In genomic region chr4:83525690-83526055, GRCm38 (mm10) we compare ENCODE assay signal across 8 mouse cellular contexts. TPM values are rescaled to one million over a fixed set of nuclear protein-coding genes. Genes with fewer than 3 reads are reported as not detected.
DNase-seq lines count a peak whose midpoint lies in the region; ATAC-seq and TF ChIP-seq lines count a peak whose summit lies in the region.

No protein-coding gene starts in this region.

- under 1% methylated on average over 18 of the region's 18 CpGs for WGBS in hindbrain, embryonic 10.5 days
- 3% methylated on average over 18 of the region's 18 CpGs for WGBS in macrophage (ENCODE audit: missing documents)

- no peak for TF ChIP-seq CTCF in testis, adult 2 months (IDR thresholded peaks at IDR 0.05; ENCODE audit: control insufficient read depth, insufficient read depth, insufficient replicate concordance, low read depth, low read length)

- no peak for TF ChIP-seq POLR2A in testis, adult 2 months (IDR thresholded peaks at IDR 0.05; ENCODE audit: control insufficient read depth, low read depth, low read length)

- peaks cover 6% of the 10 kb centered on the region for H3K4me1 ChIP-seq in testis, adult 2 months (ENCODE audit: control insufficient read depth, insufficient read depth, low read length)
- peaks cover 36% of the 10 kb centered on the region for H3K4me1 ChIP-seq in hindbrain, embryonic 10.5 days (replicated peaks)

- H3K36me3 ChIP-seq in testis, adult 2 months (ENCODE audit: control insufficient read depth, insufficient read depth, low read length) = no peaks in the 10 kb centered on the region
- no peaks in the 10 kb centered on the region for H3K36me3 ChIP-seq in hindbrain, embryonic 10.5 days
- H3K36me3 ChIP-seq in macrophage (ENCODE audit: inconsistent target) = no peaks in the 10 kb centered on the region

- peak overlapping the region; percentile 99 for H3K27ac ChIP-seq in testis, adult 2 months (ENCODE audit: control insufficient read depth, insufficient read depth, low read depth, low read length)
- H3K27ac ChIP-seq in hindbrain, embryonic 10.5 days = peak overlapping the region; percentile 99
- peak overlapping the region; percentile 36; the same call in 1 of the 2 replicates for H3K27ac ChIP-seq in macrophage

- H3K4me3 ChIP-seq in testis, adult 2 months (ENCODE audit: control insufficient read depth, low read depth, low read length) = peak overlapping the region; percentile 100
- peak overlapping the region; percentile 73 for H3K4me3 ChIP-seq in hindbrain, embryonic 10.5 days
- peak overlapping the region; percentile 54 for H3K4me3 ChIP-seq in macrophage (ENCODE audit: inconsistent target)

- DNase-seq in frontal cortex, postnatal 10 days (ENCODE audit: low spot score in 2 of 2) = no peak
- DNase-seq in testis, postnatal 10 days (ENCODE audit: low spot score) = no peak
- no peak for DNase-seq in hindbrain, embryonic 10.5 days (ENCODE audit: low spot score)
- no peak for DNase-seq in layer of hippocampus, postnatal 36 days
- no peak for DNase-seq in thymus, postnatal 25 days

- H3K9me3 ChIP-seq in hindbrain, embryonic 10.5 days = peaks cover 3% of the 10 kb centered on the region; the same call in 1 of the 2 replicates

- H3K27me3 ChIP-seq in testis, adult 2 months (ENCODE audit: control insufficient read depth, insufficient read depth, low read length) = no peaks in the 10 kb centered on the region
- H3K27me3 ChIP-seq in hindbrain, embryonic 10.5 days (ENCODE audit: insufficient read depth, poor library complexity, severe bottlenecking) = no peaks in the 10 kb centered on the region

- H3K79me2 ChIP-seq in macrophage (ENCODE audit: inconsistent target) = no peaks in the 10 kb centered on the region

- ATAC-seq in frontal cortex, adult (ENCODE audit: low TSS enrichment) = peak; percentile 66

RNA-seq across cellular contexts. Expression of gene Ccdc171, which starts 0.3 kb away (rescaled TPM):
- polyA plus RNA-seq in testis, adult 2 months (2012; rRNA removed) = 16.7 and 17.0 TPM in 2 replicates
- polyA plus RNA-seq in hindbrain, embryonic 10.5 days (2016; fragmentation: Nextera tagmentation; extraction: Ambion mirVana) = 3.3 and 4.5 TPM in 2 replicates
- total RNA-seq in macrophage (2018; cell fraction: chromatin; rRNA removed) = 10 to 100 TPM in 25 of 26 experiments, 1 to 10 TPM in 1; 8.9 to 59.2 (median 41.3) TPM
- total RNA-seq in macrophage (2018; cell fraction: cytosol; rRNA removed) = 1 to 10 TPM; 1.3 to 4.0 (median 2.0) TPM
- total RNA-seq in macrophage (2018; cell fraction: nucleus; rRNA removed) = 10 to 100 TPM in 19 of 26 experiments, 1 to 10 TPM in 7; 5.0 to 29.8 (median 15.7) TPM
- polyA plus RNA-seq in macrophage (2018) = 1.1 to 1.3 TPM (median 1.2 TPM) in 3 replicates
- 1 to 10 TPM; 3.9 to 5.3 TPM for total RNA-seq in layer of hippocampus, postnatal 36 days (2021)

RNA-seq across cellular contexts. Expression of gene Psip1, which starts 39.4 kb away (rescaled TPM):
- polyA plus RNA-seq in testis, adult 2 months (2012; rRNA removed) = 95.4 and 97.4 TPM in 2 replicates
- polyA plus RNA-seq in hindbrain, embryonic 10.5 days (2016; fragmentation: Nextera tagmentation; extraction: Ambion mirVana) = 244 and 275 TPM in 2 replicates
- total RNA-seq in macrophage (2018; cell fraction: chromatin; rRNA removed) = 10 to 100 TPM in 21 of 26 experiments, 1 to 10 TPM in 5; 4.2 to 61.8 (median 14.1) TPM
- 10 to 100 TPM in 3 of 26 experiments, 1 to 10 TPM in 23; 4.8 to 12.5 (median 7.5) TPM for total RNA-seq in macrophage (2018; cell fraction: cytosol; rRNA removed)
- total RNA-seq in macrophage (2018; cell fraction: nucleus; rRNA removed) = 10 to 100 TPM in 15 of 26 experiments, 1 to 10 TPM in 11; 2.1 to 49.8 (median 11.5) TPM
- 5.6 to 19.2 TPM (median 15.7 TPM) in 3 replicates for polyA plus RNA-seq in macrophage (2018)
- total RNA-seq in layer of hippocampus, postnatal 36 days (2021) = 100 to 1,000 TPM; 210 to 215 TPM

Comparison
In these comparisons a context has a peak if more than half of its experiments do, and no peak if none do; other contexts are left out.
1. H3K27ac ChIP-seq: peak in every context shown above with its lines; median percentile 99 in testis, adult 2 months; 99 in hindbrain, embryonic 10.5 days; 36 in macrophage.